ENCODE assay signal across 22 mouse cellular contexts in genomic region chr17:43398612-43399011, GRCm38 (mm10). TPM values are rescaled to one million over a fixed set of nuclear protein-coding genes. Genes with fewer than 3 reads are reported as not detected.
DNase-seq lines count a peak whose midpoint lies in the region; ATAC-seq lines count a peak whose summit lies in the region.
"Had no signal": no experiment of that assay in that cellular context is flagged by ENCODE, and none has a peak within 500 bp of the region (broad histone marks: within the 10 kb centered on the region; RNA-seq: fewer than 3 reads in every experiment).

No protein-coding gene starts in this region.

- H3K9ac ChIP-seq in heart, embryonic 14.5 days (ENCODE audit: low read length): no peak overlapping the region
- no peak overlapping the region for H3K9ac ChIP-seq in kidney, embryonic 16.5 days (replicated peaks; ENCODE audit: low read length)
- H3K9ac ChIP-seq: embryonic facial prominence, embryonic 15.5 days; heart, embryonic 13.5 days; hindbrain, embryonic 14.5 days had no signal

- H3K27ac ChIP-seq in heart, embryonic 14.5 days (replicated peaks in 1 of 2; ENCODE audit: control insufficient read depth in 1 of 2, insufficient read depth in 1 of 2, low read depth in 2 of 2, low read length in 2 of 2): peak overlapping the region in 1 of 2 experiments; percentile 22; a peak in 1 of 4 replicates
- H3K27ac ChIP-seq in kidney, embryonic 16.5 days (ENCODE audit: low read length): peak overlapping the region; percentile 38; the same call in 1 of the 2 replicates
- H3K27ac ChIP-seq in limb, embryonic 10.5 days: no peak overlapping the region
- H3K27ac ChIP-seq: embryonic facial prominence, embryonic 15.5 days; forebrain, embryonic 10.5 days; hindbrain, embryonic 10.5 days; hindbrain, embryonic 14.5 days had no signal

- no peak for DNase-seq in heart, postnatal 4 days
- DNase-seq in kidney, adult 8-10 months: no peak
- peak; percentile 33 for DNase-seq in kidney, postnatal 10 days
- DNase-seq in limb, embryonic 10.5 days (ENCODE audit: low spot score): no peak
- DNase-seq: adrenal gland, adult 2 months; adrenal gland, postnatal 25 days; cerebellum, adult 11 months; cerebellum, adult 8-10 months; cerebellum, postnatal 14 days; embryo, embryonic 11 days; gastrocnemius, postnatal 10 days; heart, postnatal 10 days had no signal

- H3K4me1 ChIP-seq in heart, embryonic 14.5 days (ENCODE audit: control insufficient read depth in 2 of 2, insufficient read depth in 2 of 2, low read length in 2 of 2): peaks cover 18 to 31% of the 10 kb centered on the region in 2 experiments
- peaks cover 37% of the 10 kb centered on the region for H3K4me1 ChIP-seq in kidney, embryonic 16.5 days (ENCODE audit: insufficient read depth, low read length)
- H3K4me1 ChIP-seq in limb, embryonic 10.5 days: peaks cover 3% of the 10 kb centered on the region; the same call in 1 of the 2 replicates
- H3K4me1 ChIP-seq: embryonic facial prominence, embryonic 15.5 days had no signal

- WGBS in heart, embryonic 14.5 days: 33% methylated on average over 7 of the region's 7 CpGs
- 23% methylated on average over 7 of the region's 7 CpGs for WGBS in kidney, embryonic 16.5 days
- WGBS in limb, embryonic 10.5 days: 84% methylated on average over 7 of the region's 7 CpGs

- H3K4me3 ChIP-seq in heart, embryonic 14.5 days (ENCODE audit: control insufficient read depth in 1 of 2, insufficient read depth in 1 of 2, low read depth in 1 of 2, low read length in 2 of 2): no peak overlapping the region
- H3K4me3 ChIP-seq in kidney, embryonic 16.5 days (ENCODE audit: low read length): no peak overlapping the region
- H3K4me3 ChIP-seq in limb, embryonic 10.5 days: no peak overlapping the region
- H3K4me3 ChIP-seq: embryonic facial prominence, embryonic 15.5 days; erythroblast, embryonic 14.5 days; forebrain, embryonic 10.5 days; heart, embryonic 13.5 days; hindbrain, embryonic 10.5 days had no signal

- no peaks in the 10 kb centered on the region for H3K9me3 ChIP-seq in heart, embryonic 14.5 days (ENCODE audit: control insufficient read depth, low read length)
- H3K9me3 ChIP-seq in kidney, embryonic 16.5 days (ENCODE audit: low read length): no peaks in the 10 kb centered on the region
- no peaks in the 10 kb centered on the region for H3K9me3 ChIP-seq in limb, embryonic 10.5 days (replicated peaks)
- H3K9me3 ChIP-seq: embryonic facial prominence, embryonic 15.5 days; forebrain, embryonic 10.5 days; heart, embryonic 13.5 days; hindbrain, embryonic 10.5 days had no signal

- H3K4me2 ChIP-seq in heart, embryonic 14.5 days (ENCODE audit: low read length): 0 out of 2 replicates have a peak overlapping the region, but pooled peaks have one; percentile 0
- no peak overlapping the region for H3K4me2 ChIP-seq in kidney, embryonic 16.5 days (replicated peaks; ENCODE audit: low read depth, low read length)
- H3K4me2 ChIP-seq: embryonic facial prominence, embryonic 15.5 days; heart, embryonic 13.5 days; hindbrain, embryonic 14.5 days had no signal

- no peaks in the 10 kb centered on the region for H3K36me3 ChIP-seq in heart, embryonic 14.5 days (ENCODE audit: control insufficient read depth, insufficient read depth, low read length)
- no peaks in the 10 kb centered on the region for H3K36me3 ChIP-seq in kidney, embryonic 16.5 days (ENCODE audit: insufficient read depth, low read length)
- H3K36me3 ChIP-seq in limb, embryonic 10.5 days: no peaks in the 10 kb centered on the region
- H3K36me3 ChIP-seq: embryonic facial prominence, embryonic 15.5 days; forebrain, embryonic 10.5 days; heart, embryonic 13.5 days; hindbrain, embryonic 10.5 days had no signal

- no peak for ATAC-seq in heart, embryonic 14.5 days (ENCODE audit: insufficient number of reproducible peaks, insufficient read depth, low FRiP score, low read depth)
- peak; percentile 52; the same call in 1 of the 2 replicates for ATAC-seq in kidney, embryonic 16.5 days (ENCODE audit: low FRiP score, low TSS enrichment)
- ATAC-seq: forebrain, embryonic 14.5 days had no signal

- H3K27me3 ChIP-seq in heart, embryonic 14.5 days (ENCODE audit: control insufficient read depth, insufficient read depth, low read length): no peaks in the 10 kb centered on the region
- H3K27me3 ChIP-seq in kidney, embryonic 16.5 days (ENCODE audit: insufficient read depth, low read length): no peaks in the 10 kb centered on the region
- H3K27me3 ChIP-seq in limb, embryonic 10.5 days (ENCODE audit: low read depth, poor library complexity, severe bottlenecking): no peaks in the 10 kb centered on the region
- H3K27me3 ChIP-seq: embryonic facial prominence, embryonic 15.5 days had no signal

RNA-seq across cellular contexts. Expression of gene Adgrf5, which starts 38.4 kb away (rescaled TPM):
- 20.9 and 26.0 TPM in 2 replicates for polyA plus RNA-seq in heart, embryonic 14.5 days (2014; fragmentation: Nextera tagmentation; extraction: Ambion mirVana)
- total RNA-seq in heart, postnatal 4 days (2021): 100 to 1,000 TPM; 131 to 141 TPM
- polyA plus RNA-seq in kidney, embryonic 16.5 days (2015; fragmentation: Nextera tagmentation; extraction: Ambion mirVana): 25.5 and 26.7 TPM in 2 replicates
- 7.2 and 10.5 TPM in 2 replicates for polyA plus RNA-seq in limb, embryonic 10.5 days (2016; fragmentation: Nextera tagmentation; extraction: Ambion mirVana)
- total RNA-seq: common myeloid progenitor, adult 5-6 weeks had no signal
- polyA plus RNA-seq: erythroblast, embryonic 14.5 days had no signal
